Mouse (Mus musculus) olfactory bulb, adult 2 months (tissue): ENCODE measurements at regions not wholly inside any gene's neighbourhood (a gene's known extent, or its start where the extent isn't known, plus 50 kb on each side); places are given as distances from the start of the nearest gene placed in this dataset.

Source experiments
- CTCF ChIP-seq: fragments of 200-500 bp; IDR thresholded peaks from 2 replicates; pipeline ENCODE4 v1.5.1; 2012; ENCODE audit warnings: low read depth, mild to moderate bottlenecking, low read length, moderate library complexity; ENCODE audit not compliant: insufficient read depth
- POLR2A ChIP-seq: fragments of 200-500 bp; IDR thresholded peaks from 2 replicates; pipeline ENCODE4 v1.6.1; 2012; ENCODE audit warnings: mild to moderate bottlenecking, low read depth, low read length, moderate library complexity; ENCODE audit not compliant: insufficient read depth

- TF ChIP-seq POLR2A (no peak), CTCF (no peak)
Measured at GRCm38 (mm10) chr9:61311604-61312003, 60.6 kb upstream of the Tle3 start.
